In genomic region chr9:43241291-43241690, GRCm38 (mm10) we compare ENCODE assay signal across 27 mouse cellular contexts. TPM values are rescaled to one million over a fixed set of nuclear protein-coding genes. Genes with fewer than 3 reads are reported as not detected.
A peak's percentile ranks its signal among the peaks of the same experiment; 100 is the strongest.
DNase-seq lines count a peak whose midpoint lies in the region; ATAC-seq and TF ChIP-seq lines count a peak whose summit lies in the region.
"Had no signal": no experiment of that assay in that cellular context is flagged by ENCODE, and none has a peak within 500 bp of the region (broad histone marks: within the 10 kb centered on the region; RNA-seq: fewer than 3 reads in every experiment).

No protein-coding gene starts in this region.

- TF ChIP-seq EP300 in liver, embryonic 14.5 days (IDR thresholded peaks at IDR 0.05; ENCODE audit: low read depth), result no peak

- peak overlapping the region; percentile 93 for H3K27ac ChIP-seq in limb, embryonic 10.5 days
- H3K27ac ChIP-seq in liver, embryonic 14.5 days, result peak overlapping the region; percentile 91

- no peak for TF ChIP-seq CTCF in G1E (IDR thresholded peaks at IDR 0.05; ENCODE audit: low read depth, low read length)
- TF ChIP-seq CTCF in liver, embryonic 14.5 days (IDR thresholded peaks at IDR 0.05; ENCODE audit: low read depth), result no peak

- peaks cover 95% of the 10 kb centered on the region for H3K4me1 ChIP-seq in erythroblast, embryonic 14.5 days (ENCODE audit: control insufficient read depth)
- H3K4me1 ChIP-seq in G1E (ENCODE audit: insufficient read depth, low read depth, low read length), result peaks cover 77% of the 10 kb centered on the region
- H3K4me1 ChIP-seq in limb, embryonic 10.5 days, result peaks cover 86% of the 10 kb centered on the region
- peaks cover 50 to 73% of the 10 kb centered on the region in 2 experiments for H3K4me1 ChIP-seq in liver, embryonic 14.5 days (replicated peaks; ENCODE audit: control insufficient read depth in 2 of 2, insufficient read depth in 2 of 2, low read length in 1 of 2)

- no peaks in the 10 kb centered on the region for H3K9me3 ChIP-seq in erythroblast, embryonic 14.5 days (ENCODE audit: control insufficient read depth, low read length)
- no peaks in the 10 kb centered on the region; the same call in 1 of the 2 replicates for H3K9me3 ChIP-seq in G1E (replicated peaks)
- H3K9me3 ChIP-seq in limb, embryonic 10.5 days (replicated peaks), result no peaks in the 10 kb centered on the region
- no peaks in the 10 kb centered on the region for H3K9me3 ChIP-seq in liver, embryonic 14.5 days (ENCODE audit: control insufficient read depth, low read length)
- H3K9me3 ChIP-seq: embryonic facial prominence, embryonic 15.5 days; hindbrain, embryonic 10.5 days; intestine, embryonic 15.5 days; midbrain, embryonic 10.5 days had no signal

- WGBS in limb, embryonic 10.5 days, result 54% methylated on average over 4 of the region's 4 CpGs
- 20% methylated on average over 4 of the region's 4 CpGs for WGBS in liver, embryonic 14.5 days (ENCODE audit: insufficient replicate concordance)

- H3K9ac ChIP-seq in liver, embryonic 14.5 days (replicated peaks), result peak overlapping the region; percentile 9; the same call in 1 of the 2 replicates
- H3K9ac ChIP-seq: embryonic facial prominence, embryonic 15.5 days; intestine, embryonic 15.5 days had no signal

- no peak for ATAC-seq in erythroblast, adult 5-6 weeks (replicated peaks; ENCODE audit: low FRiP score, poor library complexity, severe bottlenecking)
- ATAC-seq in G1E (ENCODE audit: extremely low read depth, insufficient number of reproducible peaks, low FRiP score, poor library complexity, severe bottlenecking), result no peak
- no peak for ATAC-seq in liver, embryonic 14.5 days (ENCODE audit: insufficient read depth)
- ATAC-seq: hindbrain, embryonic 16.5 days; intestine, embryonic 15.5 days; lung, postnatal 0 days had no signal

- no peak overlapping the region; the same call in 1 of the 2 replicates for H3K4me2 ChIP-seq in liver, embryonic 14.5 days (ENCODE audit: low read depth)
- H3K4me2 ChIP-seq: intestine, embryonic 15.5 days had no signal

- H3K4me3 ChIP-seq in erythroblast, embryonic 14.5 days (replicated peaks), result peak overlapping the region; percentile 7
- peak overlapping the region; percentile 9; the same call in 1 of the 2 replicates for H3K4me3 ChIP-seq in G1E (ENCODE audit: low read depth, low read length)
- H3K4me3 ChIP-seq in limb, embryonic 10.5 days, result no peak overlapping the region
- no peak overlapping the region for H3K4me3 ChIP-seq in liver, embryonic 14.5 days (ENCODE audit: insufficient read depth in 1 of 2, low read depth in 2 of 2, low read length in 2 of 2)
- H3K4me3 ChIP-seq: embryonic facial prominence, embryonic 15.5 days; hindbrain, embryonic 10.5 days; intestine, embryonic 15.5 days; midbrain, embryonic 10.5 days had no signal

- DNase-seq in G1E (ENCODE audit: low spot score), result no peak
- no peak for DNase-seq in limb, embryonic 10.5 days (ENCODE audit: low spot score)
- no peak for DNase-seq in liver, embryonic 14.5 days (ENCODE audit: low read depth in 3 of 3, low spot score in 3 of 3)
- DNase-seq in embryo, embryonic 11 days, result no peak
- DNase-seq in layer of hippocampus, postnatal 14 days (ENCODE audit: low spot score in 2 of 2), result no peak
- no peak for DNase-seq in right cerebral cortex, postnatal 10 days (ENCODE audit: low spot score in 2 of 2)
- DNase-seq: adrenal gland, adult 8-10 months; cerebellum, adult 18-20 months; gastrocnemius, postnatal 36 days; kidney, adult 8-10 months; kidney, postnatal 10 days; right cerebral cortex, postnatal 14 days; spleen, adult 18-20 months had no signal

- H3K36me3 ChIP-seq in erythroblast, embryonic 14.5 days (ENCODE audit: control insufficient read depth), result peaks cover 19% of the 10 kb centered on the region
- peaks cover 19% of the 10 kb centered on the region for H3K36me3 ChIP-seq in G1E (replicated peaks)
- peaks cover 14% of the 10 kb centered on the region for H3K36me3 ChIP-seq in limb, embryonic 10.5 days
- H3K36me3 ChIP-seq in liver, embryonic 14.5 days (replicated peaks; ENCODE audit: control insufficient read depth, insufficient read depth, low read depth), result no peaks in the 10 kb centered on the region
- H3K36me3 ChIP-seq: hindbrain, embryonic 10.5 days; intestine, embryonic 15.5 days; midbrain, embryonic 10.5 days had no signal

- H3K27me3 ChIP-seq in erythroblast, embryonic 14.5 days (ENCODE audit: control insufficient read depth), result no peaks in the 10 kb centered on the region
- H3K27me3 ChIP-seq in G1E (ENCODE audit: insufficient read depth, low read length), result no peaks in the 10 kb centered on the region
- H3K27me3 ChIP-seq in limb, embryonic 10.5 days (ENCODE audit: low read depth, poor library complexity, severe bottlenecking), result no peaks in the 10 kb centered on the region
- H3K27me3 ChIP-seq in liver, embryonic 14.5 days (ENCODE audit: control insufficient read depth, insufficient read depth, low read length), result no peaks in the 10 kb centered on the region
- H3K27me3 ChIP-seq: embryonic facial prominence, embryonic 15.5 days; intestine, embryonic 15.5 days had no signal

RNA-seq across cellular contexts. Expression of gene Oaf, which starts 1.6 kb away (rescaled TPM):
- 12.3 and 12.6 TPM in 2 replicates for polyA plus RNA-seq in erythroblast, embryonic 14.5 days (2012)
- 2.1 and 21.7 TPM in 2 replicates for total RNA-seq in erythroblast, adult 5-6 weeks (2015; ENCODE audit: low replicate concordance)
- total RNA-seq in erythroblast, adult 5-6 weeks (2017; ENCODE audit: low replicate concordance), result 1.8 and 3.7 TPM in 2 replicates
- 15.2 and 29.5 TPM in 2 replicates for total RNA-seq in G1E (2014; fragmentation: Nextera tagmentation)
- total RNA-seq in G1E (2017), result 22.1 and 28.8 TPM in 2 replicates
- 24.2 and 26.9 TPM in 2 replicates for polyA plus RNA-seq in G1E (2012)
- polyA plus RNA-seq in limb, embryonic 10.5 days (2016; fragmentation: Nextera tagmentation; extraction: Ambion mirVana), result 68.6 and 87.4 TPM in 2 replicates
- polyA plus RNA-seq in liver, embryonic 14.5 days (2012; rRNA removed), result 20.7 and 29.4 TPM in 2 replicates
- polyA plus RNA-seq in liver, embryonic 14.5 days (2014; fragmentation: Nextera tagmentation; extraction: Ambion mirVana), result 37.1 and 42.6 TPM in 2 replicates
- 10 to 100 TPM; 18.2 to 24.4 TPM for total RNA-seq in layer of hippocampus, postnatal 14 days (2021)
- total RNA-seq: neutrophil, adult 5-6 weeks had no signal

RNA-seq across cellular contexts. Expression of gene Pou2f3, which starts 31.1 kb away (rescaled TPM):
- not detected in 2 replicates for polyA plus RNA-seq in erythroblast, embryonic 14.5 days (2012)
- total RNA-seq in erythroblast, adult 5-6 weeks (2015; ENCODE audit: low replicate concordance), result not detected in 2 replicates
- not detected in 2 replicates for total RNA-seq in erythroblast, adult 5-6 weeks (2017; ENCODE audit: low replicate concordance)
- total RNA-seq in G1E (2014; fragmentation: Nextera tagmentation) (not detected in 2 replicates), G1E (2017) (0.05 TPM in 1 of 2 replicates, not detected in the other)
- polyA plus RNA-seq in G1E (2012), result not detected in 2 replicates
- 0.08 TPM in 1 of 2 replicates, not detected in the other for polyA plus RNA-seq in limb, embryonic 10.5 days (2016; fragmentation: Nextera tagmentation; extraction: Ambion mirVana)
- not detected in 2 replicates for polyA plus RNA-seq in liver, embryonic 14.5 days (2012; rRNA removed)
- not detected in 2 replicates for polyA plus RNA-seq in liver, embryonic 14.5 days (2014; fragmentation: Nextera tagmentation; extraction: Ambion mirVana)
- not detected for total RNA-seq in layer of hippocampus, postnatal 14 days (2021)
- total RNA-seq: gastrocnemius, postnatal 36 days; left cerebral cortex, postnatal 14 days; liver, adult 2 months; neutrophil, adult 5-6 weeks had no signal
- polyA plus RNA-seq: forebrain, embryonic 11.5 days; heart, embryonic 11.5 days; liver, adult 2 months; midbrain, embryonic 10.5 days; midbrain, postnatal 0 days had no signal

Comparison
In these comparisons a context has a peak if more than half of its experiments do, and no peak if none do; other contexts are left out.
1. H3K4me3 ChIP-seq: peak in erythroblast, embryonic 14.5 days (single experiment) and G1E (single experiment); none in limb, embryonic 10.5 days (single experiment) and liver, embryonic 14.5 days (0 of 2).